Comparison of ENCODE assay signal across 12 mouse cellular contexts in the genomic region with DNA sequence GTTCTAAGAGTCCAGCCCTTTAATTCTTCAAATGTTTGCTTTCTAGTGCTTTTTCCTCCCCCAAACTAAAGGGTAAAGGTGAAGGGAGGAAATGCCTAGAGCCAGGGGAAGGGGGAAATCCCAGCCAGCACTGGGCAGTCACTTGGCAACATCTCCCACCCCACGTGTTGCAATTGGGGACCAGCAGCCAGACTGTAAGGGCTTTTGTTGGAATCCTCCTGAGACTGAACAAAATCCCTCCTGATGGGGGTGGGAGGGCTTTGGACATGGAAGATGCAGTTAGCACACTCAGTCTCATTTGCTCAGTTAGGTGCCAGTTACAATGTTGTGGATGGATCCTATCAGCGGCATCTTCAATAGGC. TPM values are rescaled to one million over a fixed set of nuclear protein-coding genes. Genes with fewer than 3 reads are reported as not detected.
DNase-seq lines count a peak whose midpoint lies in the region; ATAC-seq and TF ChIP-seq lines count a peak whose summit lies in the region.
"Had no signal": no experiment of that assay in that cellular context is flagged by ENCODE, and none has a peak within 500 bp of the region (broad histone marks: within the 10 kb centered on the region; RNA-seq: fewer than 3 reads in every experiment).

No protein-coding gene starts in this region.

- no peak for TF ChIP-seq EP300 in liver, embryonic 14.5 days (IDR thresholded peaks at IDR 0.05; ENCODE audit: low read depth)
- no peak for TF ChIP-seq EP300 in liver, postnatal 0 days (IDR thresholded peaks at IDR 0.05; ENCODE audit: low read depth)

- no peak overlapping the region for H3K9ac ChIP-seq in forebrain, embryonic 14.5 days (ENCODE audit: low read length)
- no peak overlapping the region for H3K9ac ChIP-seq in forebrain, embryonic 13.5 days
- no peak overlapping the region for H3K9ac ChIP-seq in liver, embryonic 14.5 days (replicated peaks)
- H3K9ac ChIP-seq in liver, embryonic 11.5 days (ENCODE audit: low read depth, low read length): no peak overlapping the region
- no peak overlapping the region for H3K9ac ChIP-seq in embryonic facial prominence, embryonic 12.5 days
- no peak overlapping the region for H3K9ac ChIP-seq in liver, postnatal 0 days (replicated peaks)

- H3K4me2 ChIP-seq in forebrain, embryonic 14.5 days (ENCODE audit: low read length): no peak overlapping the region
- no peak overlapping the region for H3K4me2 ChIP-seq in forebrain, embryonic 13.5 days
- H3K4me2 ChIP-seq in liver, embryonic 14.5 days (ENCODE audit: low read depth): no peak overlapping the region
- H3K4me2 ChIP-seq in liver, embryonic 11.5 days: no peak overlapping the region
- H3K4me2 ChIP-seq in embryonic facial prominence, embryonic 12.5 days (replicated peaks): no peak overlapping the region
- H3K4me2 ChIP-seq in liver, postnatal 0 days (ENCODE audit: low read depth, low read length): no peak overlapping the region
- H3K4me2 ChIP-seq: midbrain, embryonic 11.5 days had no signal

- 31% methylated on average over 2 of the region's 2 CpGs for WGBS in forebrain, embryonic 14.5 days
- 52% methylated on average over 2 of the region's 2 CpGs for WGBS in forebrain, embryonic 13.5 days
- 67% methylated on average over 2 of the region's 2 CpGs for WGBS in liver, embryonic 14.5 days (ENCODE audit: insufficient replicate concordance)
- 47% methylated on average over 2 of the region's 2 CpGs for WGBS in liver, embryonic 11.5 days
- 28% methylated on average over 2 of the region's 2 CpGs for WGBS in embryonic facial prominence, embryonic 12.5 days
- WGBS in liver, postnatal 0 days (ENCODE audit: insufficient replicate concordance): 72% methylated on average over 2 of the region's 2 CpGs

- TF ChIP-seq CTCF in liver, embryonic 14.5 days (IDR thresholded peaks at IDR 0.05; ENCODE audit: low read depth): no peak
- no peak for TF ChIP-seq CTCF in liver, postnatal 0 days (IDR thresholded peaks at IDR 0.05; ENCODE audit: low read depth)

- H3K27me3 ChIP-seq in forebrain, embryonic 14.5 days (replicated peaks; ENCODE audit: control insufficient read depth, insufficient read depth, low read length): no peaks in the 10 kb centered on the region
- H3K27me3 ChIP-seq in forebrain, embryonic 13.5 days: no peaks in the 10 kb centered on the region
- no peaks in the 10 kb centered on the region for H3K27me3 ChIP-seq in liver, embryonic 14.5 days (ENCODE audit: control insufficient read depth, insufficient read depth, low read length)
- no peaks in the 10 kb centered on the region for H3K27me3 ChIP-seq in liver, embryonic 11.5 days (replicated peaks; ENCODE audit: control insufficient read depth, insufficient read depth, low read length)
- no peaks in the 10 kb centered on the region for H3K27me3 ChIP-seq in embryonic facial prominence, embryonic 12.5 days
- H3K27me3 ChIP-seq in liver, postnatal 0 days (ENCODE audit: insufficient read depth, low read length): no peaks in the 10 kb centered on the region

- H3K36me3 ChIP-seq in forebrain, embryonic 14.5 days (ENCODE audit: control insufficient read depth, insufficient read depth, low read length): peaks cover 12% of the 10 kb centered on the region; the same call in 1 of the 2 replicates
- peaks cover 17% of the 10 kb centered on the region for H3K36me3 ChIP-seq in forebrain, embryonic 13.5 days (ENCODE audit: poor library complexity, severe bottlenecking)
- H3K36me3 ChIP-seq in liver, embryonic 14.5 days (replicated peaks; ENCODE audit: control insufficient read depth, insufficient read depth, low read depth): peaks cover 98% of the 10 kb centered on the region
- peaks cover 8% of the 10 kb centered on the region; the same call in 1 of the 2 replicates for H3K36me3 ChIP-seq in liver, embryonic 11.5 days (ENCODE audit: control insufficient read depth, insufficient read depth, low read length)
- H3K36me3 ChIP-seq in embryonic facial prominence, embryonic 12.5 days: peaks cover 28% of the 10 kb centered on the region
- H3K36me3 ChIP-seq in liver, postnatal 0 days (replicated peaks; ENCODE audit: insufficient read depth, low read length): peaks cover 19% of the 10 kb centered on the region

- no peak for ATAC-seq in forebrain, embryonic 14.5 days
- no peak for ATAC-seq in forebrain, embryonic 13.5 days
- ATAC-seq in liver, embryonic 14.5 days (ENCODE audit: insufficient read depth): peak; percentile 30; the same call in 1 of the 2 replicates
- no peak for ATAC-seq in liver, embryonic 11.5 days (replicated peaks; ENCODE audit: low FRiP score)
- ATAC-seq in embryonic facial prominence, embryonic 12.5 days (ENCODE audit: insufficient number of reproducible peaks, insufficient read depth, low FRiP score, low TSS enrichment): no peak
- ATAC-seq in liver, postnatal 0 days: peak; percentile 40; the same call in 1 of the 2 replicates

- no peak overlapping the region for H3K27ac ChIP-seq in forebrain, embryonic 14.5 days (ENCODE audit: low read depth, low read length)
- no peak overlapping the region for H3K27ac ChIP-seq in forebrain, embryonic 13.5 days
- H3K27ac ChIP-seq in liver, embryonic 14.5 days: no peak overlapping the region
- no peak overlapping the region for H3K27ac ChIP-seq in liver, embryonic 11.5 days (ENCODE audit: low read depth, low read length)
- H3K27ac ChIP-seq in embryonic facial prominence, embryonic 12.5 days: 0 out of 2 replicates have a peak overlapping the region, but pooled peaks have one; percentile 46
- H3K27ac ChIP-seq in liver, postnatal 0 days (ENCODE audit: low read depth): no peak overlapping the region

- no peaks in the 10 kb centered on the region for H3K9me3 ChIP-seq in forebrain, embryonic 14.5 days (replicated peaks; ENCODE audit: control insufficient read depth, low read length)
- H3K9me3 ChIP-seq in forebrain, embryonic 13.5 days (replicated peaks): no peaks in the 10 kb centered on the region
- H3K9me3 ChIP-seq in liver, embryonic 14.5 days (ENCODE audit: control insufficient read depth, low read length): no peaks in the 10 kb centered on the region
- no peaks in the 10 kb centered on the region for H3K9me3 ChIP-seq in liver, embryonic 11.5 days (ENCODE audit: control insufficient read depth, low read length)
- no peaks in the 10 kb centered on the region for H3K9me3 ChIP-seq in embryonic facial prominence, embryonic 12.5 days
- H3K9me3 ChIP-seq in liver, postnatal 0 days (ENCODE audit: low read length): no peaks in the 10 kb centered on the region

- peaks cover 2% of the 10 kb centered on the region; the same call in 1 of the 2 replicates for H3K4me1 ChIP-seq in forebrain, embryonic 14.5 days (ENCODE audit: control insufficient read depth, insufficient read depth, low read length)
- peaks cover 11% of the 10 kb centered on the region for H3K4me1 ChIP-seq in forebrain, embryonic 13.5 days
- peaks cover 0 to 18% of the 10 kb centered on the region in 2 experiments; a peak in 2 of 4 replicates for H3K4me1 ChIP-seq in liver, embryonic 14.5 days (replicated peaks; ENCODE audit: control insufficient read depth in 2 of 2, insufficient read depth in 2 of 2, low read length in 1 of 2)
- H3K4me1 ChIP-seq in liver, embryonic 11.5 days (replicated peaks; ENCODE audit: control insufficient read depth, insufficient read depth, low read length): peaks cover 5% of the 10 kb centered on the region
- H3K4me1 ChIP-seq in embryonic facial prominence, embryonic 12.5 days: peaks cover 28% of the 10 kb centered on the region
- peaks cover 19% of the 10 kb centered on the region for H3K4me1 ChIP-seq in liver, postnatal 0 days (ENCODE audit: insufficient read depth)

- peak; percentile 45 for DNase-seq in forebrain, embryonic 14.5 days (ENCODE audit: low spot score)
- DNase-seq in liver, embryonic 14.5 days (ENCODE audit: low read depth in 3 of 3, low spot score in 3 of 3): peak in 1 of 3 experiments; percentile 24
- DNase-seq in liver, embryonic 11.5 days (ENCODE audit: low spot score): no peak
- DNase-seq in liver, postnatal 0 days: no peak
- no peak for DNase-seq in heart, postnatal 25 days (ENCODE audit: low spot score)
- no peak for DNase-seq in right cerebral cortex, postnatal 14 days
- DNase-seq: cerebellum, postnatal 36 days had no signal

- intact Hi-C loops in heart, postnatal 25 days (cut with DNase I): no loop called here

- no peak overlapping the region for H3K4me3 ChIP-seq in forebrain, embryonic 14.5 days (ENCODE audit: low read depth, low read length)
- H3K4me3 ChIP-seq in forebrain, embryonic 13.5 days: no peak overlapping the region
- H3K4me3 ChIP-seq in liver, embryonic 14.5 days (ENCODE audit: insufficient read depth in 1 of 2, low read depth in 2 of 2, low read length in 2 of 2): no peak overlapping the region
- no peak overlapping the region for H3K4me3 ChIP-seq in liver, embryonic 11.5 days (ENCODE audit: low read depth, low read length)
- no peak overlapping the region for H3K4me3 ChIP-seq in embryonic facial prominence, embryonic 12.5 days
- H3K4me3 ChIP-seq in liver, postnatal 0 days (ENCODE audit: low read depth, low read length): no peak overlapping the region

RNA-seq across cellular contexts. Expression of gene Lax1, which starts 23.1 kb away (rescaled TPM):
- not detected in 2 replicates for polyA plus RNA-seq in forebrain, embryonic 14.5 days (2014; fragmentation: Nextera tagmentation; extraction: Ambion mirVana)
- not detected in 2 replicates for polyA plus RNA-seq in forebrain, embryonic 13.5 days (2015; fragmentation: Nextera tagmentation; extraction: Ambion mirVana)
- 0.69 and 1.1 TPM in 2 replicates for polyA plus RNA-seq in liver, embryonic 14.5 days (2012; rRNA removed)
- polyA plus RNA-seq in liver, embryonic 14.5 days (2014; fragmentation: Nextera tagmentation; extraction: Ambion mirVana): 0.33 and 0.55 TPM in 2 replicates
- 0.62 and 0.78 TPM in 2 replicates for polyA plus RNA-seq in liver, embryonic 11.5 days (2014; fragmentation: Nextera tagmentation; extraction: Ambion mirVana)
- 0.71 and 1.3 TPM in 2 replicates for polyA plus RNA-seq in embryonic facial prominence, embryonic 12.5 days (2016; fragmentation: Nextera tagmentation; extraction: Ambion mirVana)
- polyA plus RNA-seq in liver, postnatal 0 days (2015; fragmentation: Nextera tagmentation; extraction: Ambion mirVana): 0.66 and 1.1 TPM in 2 replicates
- total RNA-seq in heart, postnatal 25 days (2021): under 1 TPM in 1 of 2 experiments, not detected in 1; 0.36 TPM
- total RNA-seq: layer of hippocampus, adult 8-10 months had no signal

RNA-seq across cellular contexts. Expression of gene Gm38394, which starts 51.9 kb away (rescaled TPM):
- 3.6 and 4.9 TPM in 2 replicates for polyA plus RNA-seq in forebrain, embryonic 14.5 days (2014; fragmentation: Nextera tagmentation; extraction: Ambion mirVana)
- polyA plus RNA-seq in forebrain, embryonic 13.5 days (2015; fragmentation: Nextera tagmentation; extraction: Ambion mirVana): 3.5 and 3.6 TPM in 2 replicates
- polyA plus RNA-seq in liver, embryonic 14.5 days (2012; rRNA removed): 1.4 and 1.6 TPM in 2 replicates
- 1.6 and 1.7 TPM in 2 replicates for polyA plus RNA-seq in liver, embryonic 14.5 days (2014; fragmentation: Nextera tagmentation; extraction: Ambion mirVana)
- 4.4 and 4.5 TPM in 2 replicates for polyA plus RNA-seq in liver, embryonic 11.5 days (2014; fragmentation: Nextera tagmentation; extraction: Ambion mirVana)
- 8.1 and 8.3 TPM in 2 replicates for polyA plus RNA-seq in embryonic facial prominence, embryonic 12.5 days (2016; fragmentation: Nextera tagmentation; extraction: Ambion mirVana)
- 1.0 and 1.3 TPM in 2 replicates for polyA plus RNA-seq in liver, postnatal 0 days (2015; fragmentation: Nextera tagmentation; extraction: Ambion mirVana)
- total RNA-seq in heart, postnatal 25 days (2021): 10 to 100 TPM; 15.7 to 15.9 TPM

RNA-seq across cellular contexts. Expression of gene Zbed6, which starts 52.3 kb away (rescaled TPM):
- not detected in 2 replicates for polyA plus RNA-seq in forebrain, embryonic 14.5 days (2014; fragmentation: Nextera tagmentation; extraction: Ambion mirVana)
- polyA plus RNA-seq in forebrain, embryonic 13.5 days (2015; fragmentation: Nextera tagmentation; extraction: Ambion mirVana): not detected in 2 replicates
- 0.27 and 1.4 TPM in 2 replicates for polyA plus RNA-seq in liver, embryonic 14.5 days (2012; rRNA removed)
- not detected in 2 replicates for polyA plus RNA-seq in liver, embryonic 14.5 days (2014; fragmentation: Nextera tagmentation; extraction: Ambion mirVana)
- not detected in 2 replicates for polyA plus RNA-seq in liver, embryonic 11.5 days (2014; fragmentation: Nextera tagmentation; extraction: Ambion mirVana)
- not detected in 2 replicates for polyA plus RNA-seq in embryonic facial prominence, embryonic 12.5 days (2016; fragmentation: Nextera tagmentation; extraction: Ambion mirVana)
- polyA plus RNA-seq in liver, postnatal 0 days (2015; fragmentation: Nextera tagmentation; extraction: Ambion mirVana): 0.08 and 0.09 TPM in 2 replicates
- 1 to 10 TPM; 5.7 to 8.3 TPM for total RNA-seq in heart, postnatal 25 days (2021)
- polyA plus RNA-seq: heart, embryonic 16.5 days; midbrain, embryonic 11.5 days had no signal

Comparison
In these comparisons a context has a peak if more than half of its experiments do, and no peak if none do; other contexts are left out.
1. ATAC-seq: peak in liver, embryonic 14.5 days (single experiment) and liver, postnatal 0 days (single experiment); none in forebrain, embryonic 14.5 days (single experiment), forebrain, embryonic 13.5 days (single experiment), liver, embryonic 11.5 days (single experiment) and embryonic facial prominence, embryonic 12.5 days (single experiment).